Mouse (Mus musculus) embryonic facial prominence, embryonic 15.5 days (tissue): ENCODE data around the gene Brca2. TPM values are rescaled to one million over a fixed set of nuclear protein-coding genes. Genes with fewer than 3 reads are reported as not detected.

Experiments used
- ATAC-seq: fragments of 200-750 bp; cut with Nextera tagmentation; 2 replicates; pipeline ENCODE4 v1.8.0; 2017; ENCODE audit warnings: low read depth, moderate TSS enrichment; ENCODE audit not compliant: insufficient number of reproducible peaks, low FRiP score, low TSS enrichment
- H3K27ac ChIP-seq: fragments of 300-500 bp; sonication (generic); replicated peaks from 2 replicates; pipeline ENCODE4 v1.5.1; 2015; ENCODE audit warnings: mild to moderate bottlenecking, inconsistent platforms
- H3K27me3 ChIP-seq: fragments of 300-500 bp; sonication (generic); 2 replicates; pipeline ENCODE4 v1.6.1; 2015; ENCODE audit warnings: inconsistent platforms
- H3K36me3 ChIP-seq: fragments of 300-500 bp; sonication (generic); 2 replicates; pipeline ENCODE4 v1.6.1; 2015; ENCODE audit warnings: mild to moderate bottlenecking, inconsistent platforms
- H3K4me1 ChIP-seq: fragments of 300-500 bp; sonication (generic); 2 replicates; pipeline ENCODE4 v1.6.1; 2015; ENCODE audit warnings: inconsistent platforms
- H3K4me2 ChIP-seq: fragments of 300-500 bp; sonication (generic); replicated peaks from 2 replicates; pipeline ENCODE4 v1.6.1; 2015; ENCODE audit warnings: mild to moderate bottlenecking, inconsistent platforms
- H3K4me3 ChIP-seq: fragments of 300-500 bp; sonication (generic); replicated peaks from 2 replicates; pipeline ENCODE4 v1.5.1; 2015; ENCODE audit warnings: mild to moderate bottlenecking, inconsistent platforms
- H3K9ac ChIP-seq: fragments of 300-500 bp; sonication (generic); 2 replicates; pipeline ENCODE4 v1.6.1; 2015; ENCODE audit warnings: inconsistent platforms
- H3K9me3 ChIP-seq: fragments of 300-500 bp; sonication (generic); replicated peaks from 2 replicates; pipeline ENCODE4 v1.6.1; 2016; ENCODE audit warnings: inconsistent platforms
- WGBS: fragments of 180-500 bp; shearing (Covaris S2); methylation state at CpG from one replicate; pipeline ENCODE4 v1.1.7; 2015; 5-methylcytosine and 5-hydroxymethylcytosine counted together
- polyA plus RNA-seq: library from polyadenylated mRNA; unstranded; fragments of >200 nt; fragmentation: Nextera tagmentation; extraction: Ambion mirVana; gene quantifications from 2 replicates; pipeline ENCODE4 v1.2.1, GENCODE M21; 2015

Gene Brca2
- polyA plus RNA-seq, 1 experiment from 2014 or later: 20.3 TPM

DNA sequence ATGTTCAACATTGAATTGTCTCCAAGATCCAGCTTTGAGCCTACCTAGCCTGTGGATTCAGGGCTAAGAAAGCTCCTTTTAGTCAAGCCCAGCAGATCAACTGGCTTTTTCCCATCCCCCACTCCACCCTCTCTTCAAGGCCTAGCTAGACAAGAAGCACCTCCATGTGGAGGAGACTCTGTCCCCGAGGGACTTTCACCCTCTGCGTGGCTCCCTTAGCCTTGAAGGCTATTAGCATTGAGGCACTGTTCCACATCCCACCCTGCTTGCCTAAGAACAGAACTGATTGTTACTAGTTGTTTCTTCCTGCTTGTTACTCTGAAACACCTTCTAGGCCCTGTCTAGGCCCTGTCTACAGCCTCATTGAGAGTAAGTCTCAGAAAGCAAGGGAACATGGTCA is 67.5 kb downstream of the Brca2 start:
- H3K9me3 ChIP-seq: no peaks in the 10 kb centered on the region
- no peak overlapping the region for H3K9ac ChIP-seq
- H3K27me3 ChIP-seq: peaks cover 16% of the 10 kb centered on the region
- H3K4me1 ChIP-seq: peaks cover 16% of the 10 kb centered on the region
- WGBS: 71% methylated on average over 2 of the region's 2 CpGs
- ATAC-seq: no peak
- H3K4me3 ChIP-seq: no peak overlapping the region
- H3K27ac ChIP-seq: no peak overlapping the region
- no peak overlapping the region for H3K4me2 ChIP-seq
- no peaks in the 10 kb centered on the region for H3K36me3 ChIP-seq

GRCm38 (mm10) chr5:150592186-150592903 is 69.9 kb downstream of the Brca2 start:
- 67% methylated on average over 13 of the region's 13 CpGs for WGBS
- Histone ChIP-seq H3K27ac (no peak overlapping the region), H3K9ac (no peak overlapping the region), H3K27me3 (peaks cover 25% of the 10 kb centered on the region), H3K4me1 (peaks cover 16% of the 10 kb centered on the region), H3K36me3 (no peaks in the 10 kb centered on the region), H3K4me3 (peak overlapping the region; percentile 78; the same call in 1 of the 2 replicates), H3K4me2 (no peak overlapping the region), H3K9me3 (no peaks in the 10 kb centered on the region)
- no peak for ATAC-seq

- peak overlapping the region; percentile 53 for H3K9ac ChIP-seq
- peak overlapping the region; percentile 78 for H3K4me3 ChIP-seq
- H3K27me3 ChIP-seq: peaks cover 33% of the 10 kb centered on the region
- H3K9me3 ChIP-seq: no peaks in the 10 kb centered on the region
- WGBS: 10% methylated on average over 38 of the region's 40 CpGs
- ATAC-seq: no peak
- peaks cover 16% of the 10 kb centered on the region for H3K4me1 ChIP-seq
- H3K27ac ChIP-seq: 0 out of 2 replicates have a peak overlapping the region, but pooled peaks have one; percentile 28
- peak overlapping the region; percentile 99 for H3K4me2 ChIP-seq
- H3K36me3 ChIP-seq: no peaks in the 10 kb centered on the region
Measured at GRCm38 (mm10) chr5:150592904-150593755, 70.7 kb downstream of the Brca2 start.

- Histone ChIP-seq H3K36me3 (no peaks in the 10 kb centered on the region), H3K9me3 (no peaks in the 10 kb centered on the region), H3K27ac (0 out of 2 replicates have a peak overlapping the region, but pooled peaks have one; percentile 28), H3K4me2 (peak overlapping the region; percentile 99), H3K27me3 (peaks cover 34% of the 10 kb centered on the region), H3K9ac (peak overlapping the region; percentile 53), H3K4me3 (peak overlapping the region; percentile 78), H3K4me1 (peaks cover 16% of the 10 kb centered on the region)
- WGBS: under 1% methylated on average over 99 of the region's 102 CpGs
- peak; percentile 69 for ATAC-seq
Measured at GRCm38 (mm10) chr5:150593756-150594648, 71.6 kb downstream of the Brca2 start.

GRCm38 (mm10) chr5:150594649-150595339 is 72.4 kb downstream of the Brca2 start:
- Histone ChIP-seq H3K4me1 (peaks cover 16% of the 10 kb centered on the region), H3K4me3 (peak overlapping the region; percentile 78), H3K4me2 (peak overlapping the region; percentile 99), H3K36me3 (no peaks in the 10 kb centered on the region), H3K9ac (peak overlapping the region; percentile 53), H3K27me3 (peaks cover 34% of the 10 kb centered on the region), H3K27ac (no peak overlapping the region), H3K9me3 (no peaks in the 10 kb centered on the region)
- no peak for ATAC-seq
- 6% methylated on average over 17 of the region's 17 CpGs for WGBS

- WGBS: 46% methylated on average over 11 of the region's 11 CpGs
- Histone ChIP-seq H3K27ac (no peak overlapping the region), H3K9ac (no peak overlapping the region), H3K4me2 (no peak overlapping the region), H3K9me3 (no peaks in the 10 kb centered on the region), H3K27me3 (peaks cover 34% of the 10 kb centered on the region), H3K4me3 (no peak overlapping the region), H3K4me1 (peaks cover 16% of the 10 kb centered on the region), H3K36me3 (no peaks in the 10 kb centered on the region)
- no peak for ATAC-seq
Measured at GRCm38 (mm10) chr5:150595366-150596016, 73.1 kb downstream of the Brca2 start.

- H3K27me3 ChIP-seq: peaks cover 31% of the 10 kb centered on the region
- H3K9me3 ChIP-seq: no peaks in the 10 kb centered on the region
- H3K36me3 ChIP-seq: no peaks in the 10 kb centered on the region
- no peak within 1 kb of the TSS for H3K9ac ChIP-seq
- H3K4me2 ChIP-seq: no peak within 1 kb of the TSS
- 66% methylated on average over 7 of the region's 7 CpGs for WGBS
- no peak within 1 kb of the TSS for H3K27ac ChIP-seq
- H3K4me3 ChIP-seq: no peak within 1 kb of the TSS
- peaks cover 16% of the 10 kb centered on the region for H3K4me1 ChIP-seq
- no peak for ATAC-seq
Measured at GRCm38 (mm10) chr5:150597088-150597487, 74.7 kb downstream of the Brca2 start, which contains the start of gene N4bp2l1. Gene N4bp2l1 (minus strand): TSS chr5:150597188.

DNA sequence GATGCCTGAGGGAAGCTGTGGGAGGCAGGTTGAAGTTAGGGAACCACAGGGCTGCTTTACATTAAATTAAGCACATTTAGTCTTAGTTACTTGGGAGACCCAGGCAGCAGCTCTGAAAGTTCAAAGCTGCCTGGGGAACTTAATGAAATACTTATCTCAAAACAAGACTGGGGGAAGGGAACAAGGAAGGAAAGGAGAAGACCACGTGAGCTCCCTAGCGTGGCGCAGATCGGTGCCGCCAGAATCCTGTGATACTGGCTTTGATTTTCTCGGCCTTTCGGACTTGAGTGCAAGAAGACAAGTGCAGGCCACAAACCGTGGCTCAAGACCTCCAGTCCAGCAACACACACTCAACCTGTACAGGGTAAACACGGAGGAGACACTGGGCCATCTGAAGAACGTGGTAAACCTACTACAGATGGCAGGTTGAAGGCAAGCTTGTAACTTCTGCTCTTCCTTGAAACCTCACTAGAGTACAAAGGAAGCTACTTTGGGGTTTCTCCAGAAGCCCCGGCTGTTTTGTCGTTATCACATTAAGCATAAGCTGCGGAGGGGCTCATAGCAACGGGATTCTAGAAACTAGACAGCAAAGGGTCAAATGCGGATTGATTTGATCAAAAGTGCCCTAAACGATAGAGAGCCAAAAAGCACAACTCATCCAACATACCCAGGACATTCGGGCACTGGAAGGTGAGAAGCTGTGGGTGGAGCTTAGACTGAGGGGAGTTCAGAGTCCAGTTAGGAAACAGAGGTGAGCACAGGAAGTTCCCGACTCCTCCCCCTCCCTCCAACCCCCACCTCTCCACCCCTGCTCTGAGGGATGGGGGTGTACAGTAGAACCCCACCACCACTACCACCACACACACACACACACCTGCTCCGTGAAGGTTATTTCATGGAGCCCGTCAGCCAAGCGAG is 76.0 kb downstream of the Brca2 start:
- peaks cover 20% of the 10 kb centered on the region for H3K27me3 ChIP-seq
- H3K4me1 ChIP-seq: peaks cover 7% of the 10 kb centered on the region
- H3K4me2 ChIP-seq: no peak overlapping the region
- H3K9me3 ChIP-seq: no peaks in the 10 kb centered on the region
- no peaks in the 10 kb centered on the region for H3K36me3 ChIP-seq
- H3K27ac ChIP-seq: no peak overlapping the region
- ATAC-seq: no peak
- H3K4me3 ChIP-seq: no peak overlapping the region
- no peak overlapping the region for H3K9ac ChIP-seq
- 51% methylated on average over 21 of the region's 21 CpGs for WGBS
